Mouse (Mus musculus): Measurements from ENCODE around the gene Pkn3.

- no peak for TF ChIP-seq CTCF (IDR thresholded peaks at IDR 0.05; ENCODE audit: low read depth)
- no peak for TF ChIP-seq EP300 (IDR thresholded peaks at IDR 0.05; ENCODE audit: low read depth)
These were observed 52.7 kb downstream of the Pkn3 start for GRCm38 (mm10) chr2:30130156-30130555.

Measured in liver, embryonic 14.5 days (tissue).